Mouse (Mus musculus): ENCODE measurements at regions not wholly inside any gene's neighbourhood (a gene's known extent, or its start where the extent isn't known, plus 50 kb on each side); places are given as distances from the start of the nearest gene placed in this dataset.
A peak's percentile ranks its signal among the peaks of the same experiment; 100 is the strongest.

DNA sequence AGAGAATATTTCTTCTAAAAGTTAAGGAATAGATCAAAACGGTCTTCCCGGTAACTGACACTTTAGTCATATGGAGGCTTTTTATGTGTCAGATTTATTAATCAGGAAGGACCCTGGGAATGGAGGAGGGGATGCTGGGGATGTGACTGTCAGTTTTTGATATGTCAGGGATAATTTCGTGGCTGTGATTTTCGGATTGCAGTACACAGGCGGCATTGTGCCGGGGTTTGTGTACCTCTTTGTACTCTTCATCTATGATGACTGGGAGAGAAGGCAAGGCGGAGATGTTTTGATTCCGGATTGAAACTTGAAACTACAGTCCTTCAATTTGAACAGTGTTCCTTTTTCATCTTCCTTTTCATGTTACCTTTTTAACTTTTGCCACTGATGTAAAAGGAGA lies 344.2 kb downstream of the Mdfic start:
- DNase-seq = no peak

DNA sequence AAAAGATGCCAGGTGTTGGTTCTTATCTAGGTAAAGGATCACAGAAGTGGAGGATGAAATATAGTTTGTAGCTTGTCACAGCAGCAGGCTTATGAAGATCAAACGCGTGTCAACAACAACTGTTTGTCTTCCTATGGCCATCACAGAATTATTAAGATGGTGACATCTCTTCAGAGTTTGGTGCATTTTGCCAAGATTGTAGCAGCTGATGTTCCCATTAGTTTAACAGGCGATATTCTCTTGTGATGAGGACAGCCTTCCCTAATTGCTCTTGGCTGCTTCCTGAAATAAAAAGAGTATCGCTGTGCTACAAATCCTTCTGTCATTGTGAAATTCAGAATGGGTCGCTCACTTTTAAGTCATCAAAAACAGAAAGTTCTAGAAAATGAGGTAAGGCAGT lies 344.7 kb downstream of the Mdfic start:
- DNase-seq = no peak

DNA sequence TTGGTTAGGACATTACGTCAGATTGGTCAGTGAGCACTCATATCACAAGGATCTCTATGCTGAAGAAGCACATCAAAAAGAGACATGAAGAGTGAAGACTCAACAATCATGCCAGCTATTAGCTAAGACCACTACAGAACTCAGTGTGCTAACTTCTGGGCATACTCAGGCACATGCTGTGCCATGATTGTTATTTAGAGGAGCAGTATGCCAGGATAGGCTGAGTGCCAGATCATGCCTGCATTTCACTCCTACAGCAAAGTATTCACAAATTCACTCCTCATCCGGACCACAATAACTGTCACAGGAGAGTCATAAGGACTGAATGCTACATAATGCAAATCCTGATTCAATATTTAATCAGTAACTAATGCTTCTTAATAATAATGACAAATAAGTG lies 355.8 kb downstream of the Mdfic start:
- DNase-seq = peak; percentile 3

DNA sequence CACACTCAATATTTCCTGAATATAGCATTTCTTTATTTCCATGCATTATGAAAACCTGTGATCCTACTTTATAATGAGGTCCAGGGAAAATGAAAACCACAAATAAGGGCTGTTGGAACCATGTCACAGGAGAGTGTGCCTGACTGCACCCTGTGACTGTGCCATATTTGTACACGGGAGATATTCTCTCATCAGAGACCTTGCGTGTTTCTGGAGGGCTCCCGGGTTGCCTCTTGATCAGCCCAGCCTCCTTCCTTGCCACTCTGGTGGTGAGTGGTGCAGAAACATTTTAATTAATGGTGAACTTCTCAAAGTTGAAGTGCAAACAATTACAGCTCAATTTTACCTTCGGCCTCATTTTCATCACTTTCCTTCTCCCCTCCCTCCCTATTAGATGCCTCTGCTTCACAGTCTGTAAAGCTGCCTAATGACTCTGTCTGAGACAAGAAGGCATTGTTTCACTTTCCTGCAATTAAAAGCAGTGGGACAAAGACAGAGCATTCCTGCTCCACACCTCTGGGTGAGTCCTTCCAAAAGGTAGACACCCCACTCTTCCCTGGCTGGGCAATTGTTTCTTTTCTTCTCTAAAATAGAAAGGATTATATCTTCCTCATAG lies 356.8 kb downstream of the Mdfic start:
- DNase-seq = no peak

DNA sequence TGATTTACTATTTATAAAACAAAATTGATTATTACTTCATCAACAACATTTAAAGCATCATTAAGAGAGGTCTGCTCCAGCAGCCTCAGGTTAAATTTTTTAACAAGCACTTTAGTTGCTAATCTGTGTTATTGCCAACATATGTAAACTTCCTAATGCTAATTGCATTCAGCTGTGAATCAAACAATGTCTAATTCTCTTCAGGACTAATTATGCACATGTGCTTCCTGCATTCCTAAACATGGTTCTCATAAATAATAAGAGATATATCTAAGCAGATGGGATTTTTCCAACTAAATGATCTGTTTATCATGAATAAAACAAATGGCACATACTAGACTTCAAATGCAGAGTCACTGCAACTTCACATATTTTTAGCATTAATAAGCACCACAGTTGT lies 357.5 kb downstream of the Mdfic start:
- no peak for DNase-seq

DNA sequence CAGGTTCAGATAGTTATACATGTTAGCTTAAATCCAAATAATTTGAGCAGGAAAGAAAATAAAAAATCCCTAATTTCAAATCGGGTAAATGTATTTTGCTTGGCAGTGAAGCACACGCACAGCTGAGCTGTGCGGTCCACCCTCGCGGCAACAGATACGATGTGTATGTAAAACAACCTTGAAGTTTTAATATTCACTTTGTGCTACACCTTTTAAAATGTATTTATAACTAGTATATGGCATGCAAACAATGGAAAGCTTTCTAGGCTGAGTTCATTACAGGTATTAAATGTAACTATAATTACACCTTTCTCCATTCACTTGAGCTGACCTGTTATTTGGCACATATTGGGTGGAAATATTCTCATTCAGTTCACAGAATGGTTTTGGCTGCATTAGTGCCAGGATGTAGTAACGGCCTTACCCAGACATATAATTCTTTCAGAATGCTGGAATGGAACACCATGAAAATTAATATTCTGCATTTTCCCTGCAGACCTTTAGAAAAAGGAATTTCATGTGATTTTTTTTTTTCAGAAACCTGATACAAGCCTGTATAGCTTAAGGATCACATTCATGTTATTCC lies 366.6 kb downstream of the Mdfic start:
- DNase-seq = no peak

DNA sequence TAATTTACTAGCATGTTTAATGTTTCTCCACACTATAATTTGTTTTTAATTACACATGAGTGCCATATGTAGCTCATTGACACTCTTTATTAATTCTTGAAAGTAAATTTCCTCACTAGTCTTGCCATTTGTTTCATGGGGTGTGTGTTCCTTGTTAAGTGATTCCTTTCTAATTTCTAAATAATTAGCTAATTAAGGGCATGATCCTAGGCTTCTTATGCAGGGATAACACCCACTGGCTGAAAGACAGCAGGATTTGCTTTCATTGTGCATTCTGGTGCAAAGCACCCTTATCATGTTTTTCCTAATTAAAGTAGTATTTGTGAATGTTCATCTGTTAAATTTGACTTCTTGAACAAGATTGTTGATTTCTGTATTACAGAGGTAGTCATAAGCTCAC lies 378.3 kb downstream of the Mdfic start:
- DNase-seq = no peak

DNA sequence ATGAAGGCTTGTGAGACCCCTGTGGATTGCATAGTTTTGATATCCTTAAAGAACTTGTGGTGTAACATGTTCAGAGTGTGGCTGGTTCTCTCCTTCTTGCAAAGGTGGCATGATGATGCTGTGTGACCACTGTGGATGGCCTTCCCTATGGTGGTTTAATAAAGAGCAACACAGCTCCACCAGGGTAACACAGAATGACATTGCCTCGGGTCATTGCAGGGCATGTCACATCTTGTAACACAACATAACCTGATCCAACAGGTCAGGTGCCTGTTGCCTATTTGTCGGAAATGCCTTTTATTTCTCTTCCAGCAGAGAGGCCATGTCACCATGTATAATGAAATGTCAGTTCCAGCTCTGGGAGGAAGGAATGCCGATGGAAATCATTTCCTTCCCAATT lies 420.5 kb downstream of the Mdfic start:
- no peak for DNase-seq

DNA sequence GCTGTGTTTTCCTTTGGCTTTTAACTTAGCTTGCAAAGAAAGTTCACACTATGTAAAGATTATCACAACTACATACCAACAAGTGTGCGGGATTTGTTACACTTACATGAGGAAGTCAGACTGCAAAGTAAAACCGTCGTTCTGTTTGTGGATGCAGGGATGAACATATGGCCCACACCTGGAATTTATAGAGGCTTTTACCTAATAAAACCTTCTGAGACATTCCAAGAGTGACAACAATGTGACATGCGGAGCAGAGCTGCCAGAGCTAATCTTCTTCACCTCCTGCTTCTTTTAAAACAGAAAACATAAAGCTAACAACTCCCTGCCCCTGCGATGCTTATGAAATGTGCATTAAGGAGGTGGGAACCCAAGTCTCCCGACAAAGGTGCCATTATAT lies 424.1 kb downstream of the Mdfic start:
- no peak for DNase-seq

DNA sequence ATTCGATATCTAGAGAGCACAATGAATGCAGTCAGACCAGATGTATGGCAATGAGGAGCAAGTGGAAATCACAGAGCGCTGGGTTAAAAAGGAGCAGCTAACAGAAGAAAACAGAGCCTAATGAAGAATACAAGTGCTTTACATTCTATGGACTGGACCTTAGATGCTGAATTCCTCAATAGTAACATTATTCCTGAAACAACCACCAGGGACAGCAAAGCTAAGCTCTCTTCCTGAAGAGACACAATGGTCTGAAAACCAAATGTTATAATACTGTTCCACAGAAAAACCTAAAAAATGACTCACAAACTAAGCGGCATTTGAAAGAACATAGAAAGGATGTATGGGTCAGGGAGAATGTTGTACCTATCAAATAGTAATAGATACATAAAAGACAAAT lies 430.1 kb downstream of the Mdfic start:
- DNase-seq = no peak

DNA sequence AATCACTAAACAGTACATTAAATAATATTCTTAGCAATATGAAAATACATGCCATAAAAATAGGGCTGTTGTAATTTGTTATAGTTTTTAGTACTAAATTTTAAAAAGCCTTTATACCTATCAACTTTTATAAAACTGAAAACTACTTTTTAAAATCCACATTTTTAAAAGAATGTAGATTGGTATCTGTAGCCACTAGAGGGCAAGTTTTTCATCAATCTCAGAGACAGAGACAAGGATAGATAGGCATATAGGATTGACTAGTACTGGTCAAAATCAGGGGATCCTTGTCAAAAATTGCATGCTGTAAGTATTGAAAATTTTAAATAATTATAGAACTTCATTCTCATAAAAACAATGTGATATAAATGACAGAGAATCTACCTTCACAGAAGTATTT lies 431.0 kb downstream of the Mdfic start:
- DNase-seq = no peak

DNA sequence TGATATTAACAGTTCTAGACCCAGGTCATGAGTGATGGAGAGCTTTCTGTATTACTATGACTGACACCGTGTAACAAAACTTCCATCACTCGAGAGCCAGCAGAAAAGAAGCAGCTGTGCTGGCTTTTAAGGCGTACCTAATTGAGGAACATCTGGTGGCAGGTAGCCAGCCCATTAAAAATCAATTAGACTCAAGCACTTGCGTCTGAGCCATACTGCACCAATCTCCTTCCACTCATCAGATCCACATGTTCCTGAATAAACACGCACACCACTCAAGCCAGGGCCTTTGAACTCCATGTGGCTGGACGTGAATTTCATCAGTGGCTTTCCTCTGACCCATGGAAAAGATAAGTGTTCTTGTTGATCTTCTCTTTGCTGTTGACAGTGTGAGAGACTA lies 432.2 kb downstream of the Mdfic start:
- no peak for DNase-seq

DNA sequence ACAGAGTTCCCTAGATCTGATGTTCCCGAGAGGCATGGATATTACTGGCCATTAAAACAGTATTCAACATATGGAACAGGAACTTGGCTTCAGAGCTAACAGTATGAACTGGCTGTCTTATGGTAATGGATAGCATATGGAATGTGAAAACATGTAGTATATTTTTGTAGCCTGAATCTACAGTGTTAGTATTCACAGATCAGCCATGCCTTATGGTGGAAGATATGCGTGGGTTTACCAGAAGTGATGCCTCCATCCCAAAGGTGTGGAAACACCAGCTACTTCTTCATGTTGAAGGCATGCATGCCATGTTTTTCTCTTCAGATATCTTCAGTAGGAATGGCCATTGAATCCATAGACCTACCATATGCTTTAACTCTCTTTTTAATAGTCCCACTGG lies 444.6 kb downstream of the Mdfic start:
- no peak for DNase-seq

DNA sequence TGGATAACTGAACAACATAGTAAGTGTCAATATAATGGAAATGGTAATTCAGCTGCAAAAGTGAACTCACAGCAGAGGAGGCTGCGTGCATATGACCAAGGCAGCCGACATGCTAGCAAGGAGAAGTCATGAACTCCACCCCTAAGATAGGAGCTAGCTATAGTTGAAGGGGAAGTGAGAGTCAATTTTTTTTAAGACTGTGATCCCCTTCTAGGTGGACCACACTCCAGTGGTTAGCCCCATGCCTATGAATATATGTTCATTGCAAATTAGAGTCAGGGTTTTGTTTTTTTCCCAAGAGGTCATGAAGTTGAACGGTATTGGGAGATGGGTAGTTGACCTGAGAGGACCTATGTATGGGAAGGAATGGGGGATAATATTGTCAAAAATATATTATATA lies 451.4 kb downstream of the Mdfic start:
- DNase-seq = no peak

DNA sequence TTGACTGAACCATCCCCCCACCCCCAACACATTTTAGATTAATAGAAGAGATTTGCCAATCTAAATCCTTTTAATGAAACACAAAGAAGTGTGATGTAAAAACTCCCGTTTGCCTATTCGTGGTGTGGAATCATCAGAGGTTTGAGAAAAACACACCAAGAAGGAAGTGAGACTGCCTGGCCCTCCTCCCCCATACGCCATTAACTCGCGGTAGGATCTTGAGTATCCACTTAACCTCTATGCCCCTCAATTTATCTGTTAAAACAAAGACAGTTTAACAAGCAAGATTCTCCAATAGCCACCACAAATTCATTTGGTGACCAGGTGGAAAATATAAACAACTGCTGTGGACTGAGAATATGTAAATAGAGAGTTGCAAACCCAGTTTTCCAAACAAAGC lies 456.9 kb downstream of the Mdfic start:
- no peak for DNase-seq

DNA sequence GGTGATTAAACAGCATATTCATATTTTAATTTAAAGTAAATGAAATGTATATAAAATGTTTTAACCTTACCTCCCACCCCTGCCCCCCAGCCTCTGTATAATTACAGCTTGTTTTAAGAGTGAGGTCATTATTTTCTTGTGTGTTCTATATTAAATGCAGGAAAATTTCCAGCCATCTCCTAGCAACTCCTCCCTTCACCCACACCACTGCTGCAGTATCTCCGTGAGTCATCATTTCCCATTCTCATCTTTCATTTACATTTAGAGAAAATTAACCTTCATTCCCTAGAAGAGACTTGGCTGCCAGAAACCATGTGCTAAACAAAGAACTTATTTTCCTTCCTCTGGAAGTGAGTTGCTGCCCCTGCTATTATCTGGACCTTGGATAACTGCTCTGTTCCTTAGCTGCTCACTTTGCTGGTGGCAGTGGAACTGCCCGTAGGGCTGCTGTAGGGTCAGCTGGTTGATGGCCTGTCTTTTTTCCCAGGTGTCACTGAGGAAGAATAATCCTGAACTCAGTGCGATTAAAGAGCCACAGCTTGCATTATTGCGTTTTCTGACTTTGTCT lies 467.6 kb downstream of the Mdfic start:
- DNase-seq = no peak

DNA sequence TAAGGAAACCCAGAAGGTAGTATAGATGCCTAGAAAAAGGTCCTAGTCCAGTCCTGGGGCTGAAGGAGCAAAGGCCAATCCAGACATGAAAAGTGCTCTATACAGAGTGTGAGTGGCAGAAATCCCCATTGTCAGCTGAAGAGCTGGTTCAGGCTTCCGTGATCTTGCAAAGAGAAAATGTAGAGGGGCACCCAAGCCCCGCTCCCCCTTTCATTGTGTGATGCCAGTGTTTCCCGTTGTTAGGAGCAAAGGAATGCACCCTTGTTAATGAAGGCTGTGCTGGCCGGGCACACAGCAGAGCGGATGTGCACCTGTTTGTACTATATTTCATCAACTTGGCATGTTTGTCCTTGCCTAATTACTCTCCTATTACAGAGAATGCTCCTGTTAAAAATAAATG lies 492.5 kb downstream of the Mdfic start:
- no peak for DNase-seq

DNA sequence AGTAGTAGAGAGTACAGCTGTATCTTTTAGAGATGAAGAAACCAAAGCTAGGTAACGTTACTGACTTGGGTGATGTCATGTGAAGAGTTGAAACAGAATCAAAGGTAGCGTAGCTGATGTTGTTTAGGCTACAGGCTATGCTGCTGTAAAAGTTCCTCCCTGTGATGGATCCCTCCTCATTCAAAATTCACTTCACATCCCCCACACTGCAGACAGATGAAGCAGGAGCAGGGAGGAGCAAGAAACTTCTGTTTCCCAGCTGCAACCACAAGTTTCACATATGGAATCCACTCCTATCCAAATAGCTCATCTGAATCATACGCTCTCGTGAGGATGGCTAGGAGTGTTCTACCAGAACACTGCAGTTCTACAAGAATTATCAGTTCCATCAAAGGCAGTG lies 493.2 kb downstream of the Mdfic start:
- no peak for DNase-seq

DNA sequence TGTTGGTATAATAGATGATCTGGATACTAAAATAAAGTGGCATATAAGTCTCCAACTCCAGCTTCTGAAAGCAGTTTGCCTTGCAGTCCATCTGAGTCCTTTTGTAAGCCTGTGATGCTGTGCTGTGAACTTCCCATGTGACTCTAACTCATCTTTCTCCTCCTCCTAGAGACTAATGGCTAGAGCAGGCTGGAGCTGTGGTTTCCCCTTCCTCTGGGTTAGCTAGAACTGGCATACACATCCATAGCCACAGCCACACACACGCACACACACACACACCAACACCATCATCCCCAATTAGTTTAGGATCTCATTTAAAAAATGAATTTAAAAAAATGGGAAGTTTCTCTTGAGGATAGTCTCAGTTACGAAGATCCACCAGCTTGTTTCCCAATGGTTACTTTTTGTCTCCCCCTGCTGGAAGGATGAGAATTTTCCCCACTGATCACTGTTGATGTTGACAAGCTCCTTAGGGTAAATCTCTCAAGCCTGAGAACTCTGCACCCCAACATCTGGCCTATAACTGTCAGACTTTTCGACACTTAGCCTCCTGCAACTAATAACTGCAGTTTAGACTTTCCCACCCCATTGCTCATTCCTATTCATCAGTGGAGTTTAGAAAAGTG lies 500.7 kb downstream of the Mdfic start:
- DNase-seq = no peak

All from right cerebral cortex, postnatal 4 days (tissue).